Mouse (Mus musculus): ENCODE measurements around the gene Mrpl52. TPM values are rescaled to one million over a fixed set of nuclear protein-coding genes. Genes with fewer than 3 reads are reported as not detected.

Gene Mrpl52
- total RNA-seq (2023): 10 to 100 TPM; 70.9 to 71.6 TPM

GRCm38 (mm10) chr14:54426689-54427398, at the start of gene Mrpl52:
Gene Mrpl52 (plus strand): TSS chr14:54426909.

GRCm38 (mm10) chr14:54417623-54418081, 9.1 kb upstream of the Mrpl52 start, which contains the start of gene Slc7a7:
Gene Slc7a7 (minus strand): TSS chr14:54417780.

GRCm38 (mm10) chr14:54431334-54432077, 4.8 kb downstream of the Mrpl52 start, which contains the start of gene Mmp14:
Gene Mmp14 (plus strand): TSS chr14:54431612.

GRCm38 (mm10) chr14:54463959-54464292, 37.2 kb downstream of the Mrpl52 start, which contains the start of gene Lrp10:
Gene Lrp10 (plus strand): TSS chr14:54464137.

GRCm38 (mm10) chr14:54475941-54476844, 49.5 kb downstream of the Mrpl52 start, which contains the start of gene Rem2:
Gene Rem2 (plus strand): TSS chr14:54476100.

Other genes starting within 250 kb of the Mrpl52 start
- gene Dad1, start 172.8 kb upstream of the Mrpl52 start, total RNA-seq (2023): 100 to 1,000 TPM; 142 to 151 TPM
- gene Abhd4, start 172.7 kb upstream of the Mrpl52 start, total RNA-seq (2023): 1 to 10 TPM; 5.3 to 6.2 TPM
- gene Olfr49, start 142.0 kb upstream of the Mrpl52 start, total RNA-seq (2023): not detected
- 10 to 100 TPM; 72.7 to 93.1 TPM for gene Oxa1l, start 66.1 kb upstream of the Mrpl52 start, total RNA-seq (2023)
- 1 to 10 TPM; 1.1 to 2.4 TPM for gene Slc7a7, start 9.1 kb upstream of the Mrpl52 start, total RNA-seq (2023)
- gene Mmp14, start 4.7 kb downstream of the Mrpl52 start, total RNA-seq (2023): 1 to 10 TPM in 1 of 2 experiments, under 1 TPM in 1; 0.61 to 1.1 TPM
- 100 to 1,000 TPM; 125 to 142 TPM for gene Lrp10, start 37.2 kb downstream of the Mrpl52 start, total RNA-seq (2023)
- 1 to 10 TPM; 1.5 to 1.7 TPM for gene Rem2, start 49.2 kb downstream of the Mrpl52 start, total RNA-seq (2023)
- gene Prmt5, start 90.6 kb downstream of the Mrpl52 start, total RNA-seq (2023): 10 to 100 TPM; 39.8 to 40.1 TPM
- gene Haus4, start 127.7 kb downstream of the Mrpl52 start, total RNA-seq (2023): 10 to 100 TPM; 12.0 to 16.5 TPM
- gene Ajuba, start 150.6 kb downstream of the Mrpl52 start, total RNA-seq (2023): under 1 TPM; 0.32 to 0.59 TPM
- gene 4931414P19Rik, start 179.1 kb downstream of the Mrpl52 start, total RNA-seq (2023): 1 to 10 TPM; 4.8 to 6.4 TPM
- 10 to 100 TPM; 60.0 to 72.1 TPM for gene Psmb5, start 191.1 kb downstream of the Mrpl52 start, total RNA-seq (2023)
- not detected for gene Psmb11, start 194.5 kb downstream of the Mrpl52 start, total RNA-seq (2023)
- not detected for gene Gm17606, start 214.0 kb downstream of the Mrpl52 start, total RNA-seq (2023)
- 1 to 10 TPM; 8.4 to 8.8 TPM for gene Cdh24, start 214.5 kb downstream of the Mrpl52 start, total RNA-seq (2023)